Mouse (Mus musculus) heart, embryonic 13.5 days (tissue): ENCODE measurements around the gene Ube2q2. TPM values are rescaled to one million over a fixed set of nuclear protein-coding genes. Genes with fewer than 3 reads are reported as not detected.
"Not testable (repeated sequence)": the region's sequence is repeated elsewhere in the genome, so short reads cannot be mapped to it uniquely, and the experiment has no call there.

Source experiments
- ATAC-seq: fragments of 200-750 bp; cut with Nextera tagmentation; 2 replicates; pipeline ENCODE4 v1.8.0; 2017; ENCODE audit warnings: moderate TSS enrichment; ENCODE audit not compliant: insufficient number of reproducible peaks, low FRiP score, low TSS enrichment; ENCODE audit errors: extremely low read depth
- H3K27ac ChIP-seq: fragments of 300-500 bp; sonication (generic); replicated peaks from 2 replicates; pipeline ENCODE4 v1.5.1; 2015; ENCODE audit warnings: moderate library complexity, mild to moderate bottlenecking, inconsistent platforms
- H3K27me3 ChIP-seq: fragments of 300-500 bp; sonication (generic); replicated peaks from 2 replicates; pipeline ENCODE4 v1.6.1; 2015; ENCODE audit warnings: mild to moderate bottlenecking, inconsistent platforms
- H3K36me3 ChIP-seq: fragments of 300-500 bp; sonication (generic); 2 replicates; pipeline ENCODE4 v1.6.1; 2015; ENCODE audit warnings: mild to moderate bottlenecking, inconsistent platforms
- H3K4me1 ChIP-seq: fragments of 300-500 bp; sonication (generic); 2 replicates; pipeline ENCODE4 v1.6.1; 2015; ENCODE audit warnings: inconsistent platforms
- H3K4me2 ChIP-seq: fragments of 300-500 bp; sonication (generic); 2 replicates; pipeline ENCODE4 v1.6.1; 2015; ENCODE audit warnings: inconsistent platforms, mild to moderate bottlenecking, moderate library complexity
- H3K4me3 ChIP-seq: fragments of 300-500 bp; sonication (generic); 2 replicates; pipeline ENCODE4 v1.5.1; 2015; ENCODE audit warnings: moderate library complexity, mild to moderate bottlenecking, inconsistent platforms
- H3K9ac ChIP-seq: fragments of 300-500 bp; sonication (generic); 2 replicates; pipeline ENCODE4 v1.6.1; 2015; ENCODE audit warnings: inconsistent platforms, mild to moderate bottlenecking, moderate library complexity
- H3K9me3 ChIP-seq: fragments of 300-500 bp; sonication (generic); 2 replicates; pipeline ENCODE4 v1.6.1; 2016; ENCODE audit warnings: inconsistent platforms
- WGBS: fragments of 180-500 bp; shearing (Covaris S2); methylation state at CpG from one replicate; pipeline ENCODE4 v1.1.7; 2015; ENCODE audit warnings: mixed read lengths; 5-methylcytosine and 5-hydroxymethylcytosine counted together
- polyA plus RNA-seq: library from polyadenylated mRNA; unstranded; fragments of >200 nt; fragmentation: Nextera tagmentation; extraction: Ambion mirVana; gene quantifications from 2 replicates; pipeline ENCODE4 v1.2.1, GENCODE M21; 2015

Ube2q2 gene
- polyA plus RNA-seq, 1 experiment from 2014 or later = 26.2 TPM

- H3K27ac ChIP-seq = no peak overlapping the region
- 76% methylated on average over 3 of the region's 3 CpGs for WGBS
These were observed 94.6 kb downstream of the Ube2q2 start for GRCm38 (mm10) chr9:55243280-55243679.

GRCm38 (mm10) chr9:55244079-55244478 is 95.4 kb downstream of the Ube2q2 start:
- WGBS = 54% methylated on average over 3 of the region's 3 CpGs
- Histone ChIP-seq H3K27me3 (no peaks in the 10 kb centered on the region), H3K9me3 (no peaks in the 10 kb centered on the region), H3K27ac (no peak overlapping the region), H3K36me3 (no peaks in the 10 kb centered on the region), H3K4me2 (no peak overlapping the region), H3K4me3 (no peak overlapping the region), H3K9ac (no peak overlapping the region), H3K4me1 (peaks cover 4% of the 10 kb centered on the region; the same call in 1 of the 2 replicates)
- ATAC-seq = no peak

More at GRCm38 (mm10) chr9:55243280-55243679, 94.6 kb downstream of the Ube2q2 start:
- no peak for ATAC-seq
- no peaks in the 10 kb centered on the region for H3K9me3 ChIP-seq
- no peak overlapping the region for H3K4me2 ChIP-seq
- H3K27me3 ChIP-seq = no peaks in the 10 kb centered on the region
- H3K4me1 ChIP-seq = peaks cover 4% of the 10 kb centered on the region; the same call in 1 of the 2 replicates
- no peak overlapping the region for H3K9ac ChIP-seq
- H3K36me3 ChIP-seq = no peaks in the 10 kb centered on the region
- no peak overlapping the region for H3K4me3 ChIP-seq

GRCm38 (mm10) chr9:55245057-55245750 is 96.5 kb downstream of the Ube2q2 start:
- ATAC-seq = not testable (repeated sequence)
- 70% methylated on average over 1 of the region's 1 CpGs for WGBS

GRCm38 (mm10) chr9:55246440-55246839 is 97.8 kb downstream of the Ube2q2 start:
- Histone ChIP-seq H3K27me3 (no peaks in the 10 kb centered on the region), H3K4me2 (no peak overlapping the region), H3K4me1 (peaks cover 4% of the 10 kb centered on the region; the same call in 1 of the 2 replicates), H3K27ac (no peak overlapping the region), H3K9me3 (no peaks in the 10 kb centered on the region), H3K4me3 (no peak overlapping the region), H3K9ac (no peak overlapping the region), H3K36me3 (no peaks in the 10 kb centered on the region)
- ATAC-seq = no peak
- WGBS = 65% methylated on average over 8 of the region's 8 CpGs

More at GRCm38 (mm10) chr9:55245057-55245750, 96.5 kb downstream of the Ube2q2 start:
- not testable (repeated sequence) for H3K27me3 ChIP-seq, H3K9ac ChIP-seq, H3K9me3 ChIP-seq, H3K4me3 ChIP-seq, H3K4me1 ChIP-seq, H3K4me2 ChIP-seq, H3K36me3 ChIP-seq
- H3K27ac ChIP-seq = peak overlapping the region; percentile 48; the same call in 1 of the 2 replicates

- 83% methylated on average over 4 of the region's 4 CpGs for WGBS
- no peak overlapping the region for H3K9ac ChIP-seq
- H3K27ac ChIP-seq = no peak overlapping the region
- H3K4me1 ChIP-seq = peaks cover under 1% of the 10 kb centered on the region; the same call in 1 of the 2 replicates
- ATAC-seq = no peak
- no peaks in the 10 kb centered on the region for H3K9me3 ChIP-seq
- no peaks in the 10 kb centered on the region for H3K27me3 ChIP-seq
- H3K4me3 ChIP-seq = no peak overlapping the region
- no peak overlapping the region for H3K4me2 ChIP-seq
- no peaks in the 10 kb centered on the region for H3K36me3 ChIP-seq
These were observed 98.3 kb downstream of the Ube2q2 start for GRCm38 (mm10) chr9:55246918-55247317.

- no peak overlapping the region for H3K4me3 ChIP-seq
- ATAC-seq = no peak
- H3K4me1 ChIP-seq = no peaks in the 10 kb centered on the region; the same call in 1 of the 2 replicates
- WGBS = 75% methylated on average over 4 of the region's 4 CpGs
- no peak overlapping the region for H3K27ac ChIP-seq
- no peaks in the 10 kb centered on the region for H3K9me3 ChIP-seq
- no peak overlapping the region for H3K4me2 ChIP-seq
- H3K27me3 ChIP-seq = no peaks in the 10 kb centered on the region
- H3K36me3 ChIP-seq = no peaks in the 10 kb centered on the region
- no peak overlapping the region for H3K9ac ChIP-seq
These were observed 99.8 kb downstream of the Ube2q2 start for GRCm38 (mm10) chr9:55248465-55248864.

GRCm38 (mm10) chr9:55250595-55251247 is 102.1 kb downstream of the Ube2q2 start:
- Histone ChIP-seq H3K9ac (no peak overlapping the region), H3K4me1 (no peaks in the 10 kb centered on the region; the same call in 1 of the 2 replicates), H3K4me2 (no peak overlapping the region), H3K4me3 (no peak overlapping the region), H3K9me3 (no peaks in the 10 kb centered on the region), H3K36me3 (no peaks in the 10 kb centered on the region), H3K27me3 (no peaks in the 10 kb centered on the region), H3K27ac (no peak overlapping the region)
- ATAC-seq = no peak
- WGBS = 78% methylated on average over 6 of the region's 6 CpGs

GRCm38 (mm10) chr9:55252097-55252496 is 103.4 kb downstream of the Ube2q2 start:
- not testable (repeated sequence) for H3K27me3 ChIP-seq, H3K9me3 ChIP-seq, H3K9ac ChIP-seq, H3K4me3 ChIP-seq, H3K36me3 ChIP-seq, ATAC-seq, H3K4me2 ChIP-seq, H3K4me1 ChIP-seq, H3K27ac ChIP-seq
- 57% methylated on average over 2 of the region's 2 CpGs for WGBS

GRCm38 (mm10) chr9:55253849-55254248 is 105.2 kb downstream of the Ube2q2 start:
- H3K27me3 ChIP-seq = no peaks in the 10 kb centered on the region
- no peaks in the 10 kb centered on the region for H3K36me3 ChIP-seq
- no peak for ATAC-seq
- H3K4me2 ChIP-seq = no peak overlapping the region
- no peak overlapping the region for H3K9ac ChIP-seq
- 47% methylated on average over 1 of the region's 1 CpGs for WGBS
- H3K4me3 ChIP-seq = no peak overlapping the region
- H3K27ac ChIP-seq = no peak overlapping the region
- no peaks in the 10 kb centered on the region for H3K9me3 ChIP-seq
- H3K4me1 ChIP-seq = no peaks in the 10 kb centered on the region

- H3K9me3 ChIP-seq = no peaks in the 10 kb centered on the region
- no peaks in the 10 kb centered on the region for H3K4me1 ChIP-seq
- no peaks in the 10 kb centered on the region for H3K36me3 ChIP-seq
- H3K4me2 ChIP-seq = no peak overlapping the region
- no peak for ATAC-seq
- H3K27me3 ChIP-seq = no peaks in the 10 kb centered on the region
- no peak overlapping the region for H3K27ac ChIP-seq
- H3K9ac ChIP-seq = no peak overlapping the region
- 75% methylated on average over 5 of the region's 5 CpGs for WGBS
- H3K4me3 ChIP-seq = no peak overlapping the region
These were observed 106.4 kb downstream of the Ube2q2 start for GRCm38 (mm10) chr9:55255056-55255455.

GRCm38 (mm10) chr9:55255604-55256003 is 107.0 kb downstream of the Ube2q2 start:
- H3K9me3 ChIP-seq = no peaks in the 10 kb centered on the region
- no peak overlapping the region for H3K4me2 ChIP-seq
- H3K4me1 ChIP-seq = no peaks in the 10 kb centered on the region
- H3K36me3 ChIP-seq = no peaks in the 10 kb centered on the region
- no peak overlapping the region for H3K4me3 ChIP-seq
- no peak overlapping the region for H3K27ac ChIP-seq
- no peak overlapping the region for H3K9ac ChIP-seq
- no peak for ATAC-seq
- H3K27me3 ChIP-seq = no peaks in the 10 kb centered on the region
- 59% methylated on average over 4 of the region's 4 CpGs for WGBS

GRCm38 (mm10) chr9:55257105-55257504 is 108.5 kb downstream of the Ube2q2 start:
- no peaks in the 10 kb centered on the region for H3K36me3 ChIP-seq
- 81% methylated on average over 2 of the region's 2 CpGs for WGBS
- H3K27me3 ChIP-seq = no peaks in the 10 kb centered on the region
- ATAC-seq = no peak
- H3K9ac ChIP-seq = no peak overlapping the region
- H3K4me2 ChIP-seq = no peak overlapping the region
- H3K4me3 ChIP-seq = no peak overlapping the region
- H3K9me3 ChIP-seq = no peaks in the 10 kb centered on the region
- H3K27ac ChIP-seq = no peak overlapping the region
- no peaks in the 10 kb centered on the region for H3K4me1 ChIP-seq
